Mouse (Mus musculus) limb, embryonic 14.5 days (tissue): ENCODE results near the gene Gab1. TPM values are rescaled to one million over a fixed set of nuclear protein-coding genes. Genes with fewer than 3 reads are reported as not detected.

ENCODE experiments used
- ATAC-seq: fragments of 200-750 bp; cut with Nextera tagmentation; 2 replicates; pipeline ENCODE4 v1.8.0; 2017; ENCODE audit warnings: low read depth, moderate number of reproducible peaks, moderate TSS enrichment; ENCODE audit not compliant: low FRiP score
- DNase-seq: peaks from one replicate; pipeline ENCODE4 v3.0.0-alpha.2; 2015; ENCODE audit warnings: low spot score
- H3K27ac ChIP-seq: fragments of 300-500 bp; sonication (generic); replicated peaks from 2 replicates; pipeline ENCODE4 v1.5.1; 2014; ENCODE audit warnings: low read depth, mild to moderate bottlenecking, low read length, moderate library complexity, mixed read lengths
- H3K27me3 ChIP-seq: fragments of 300-500 bp; sonication (generic); 2 replicates; pipeline ENCODE4 v1.6.1; 2014; ENCODE audit warnings: low read length, mixed read lengths; ENCODE audit not compliant: control insufficient read depth, insufficient read depth
- H3K36me3 ChIP-seq: fragments of 300-500 bp; sonication (generic); 2 replicates; pipeline ENCODE4 v1.6.1; 2014; ENCODE audit warnings: mild to moderate bottlenecking, low read length, moderate library complexity, mixed read lengths; ENCODE audit not compliant: control insufficient read depth, insufficient read depth
- H3K4me1 ChIP-seq: fragments of 300-500 bp; sonication (generic); 2 replicates; pipeline ENCODE4 v1.6.1; 2014; ENCODE audit warnings: antibody characterized with exemption, low read length, mixed read lengths; ENCODE audit not compliant: control insufficient read depth, insufficient read depth
- H3K4me2 ChIP-seq: fragments of 300-500 bp; sonication (generic); replicated peaks from 2 replicates; pipeline ENCODE4 v1.6.1; 2014; ENCODE audit warnings: low read depth, mild to moderate bottlenecking, low read length, moderate library complexity; ENCODE audit not compliant: severe bottlenecking
- H3K4me3 ChIP-seq: fragments of 300-500 bp; sonication (generic); replicated peaks from 2 replicates; pipeline ENCODE4 v1.5.1; 2014; ENCODE audit warnings: low read length
- H3K9ac ChIP-seq: fragments of 300-500 bp; sonication (generic); 2 replicates; pipeline ENCODE4 v1.6.1; 2014; ENCODE audit warnings: mild to moderate bottlenecking, low read depth, low read length, moderate library complexity; ENCODE audit not compliant: severe bottlenecking
- H3K9me3 ChIP-seq: fragments of 300-500 bp; sonication (generic); 2 replicates; pipeline ENCODE4 v1.6.1; 2016; ENCODE audit warnings: low read length; ENCODE audit not compliant: control insufficient read depth
- POLR2A ChIP-seq: fragments of 200-500 bp; IDR thresholded peaks from 2 replicates; pipeline ENCODE4 v1.8.0; 2012; ENCODE audit warnings: inconsistent platforms, mild to moderate bottlenecking, moderate library complexity, borderline replicate concordance; ENCODE audit not compliant: insufficient read depth, insufficient read length; ENCODE audit errors: extremely low read depth
- WGBS: fragments of 180-500 bp; shearing (Covaris S2); extraction: QIAGEN DNeasy Blood & Tissue Kit; methylation state at CpG from one replicate; pipeline ENCODE4 v1.1.7; 2014; 5-methylcytosine and 5-hydroxymethylcytosine counted together
- polyA plus RNA-seq, 2 experiments: library from polyadenylated mRNA; depleted of rRNA in 1 of 2; stranded (reverse) in 1 of 2; unstranded in 1 of 2; fragments of >200 nt; fragmentation: Nextera tagmentation in 1 of 2; extraction: Ambion mirVana in 1 of 2; gene quantifications; 2 replicates each; pipeline versions ENCODE4 v1.2.1 to v1.2.3; 2012 to 2014

Gab1 gene
- polyA plus RNA-seq, 2 experiments, result 41.3 to 44.8 TPM

DNA sequence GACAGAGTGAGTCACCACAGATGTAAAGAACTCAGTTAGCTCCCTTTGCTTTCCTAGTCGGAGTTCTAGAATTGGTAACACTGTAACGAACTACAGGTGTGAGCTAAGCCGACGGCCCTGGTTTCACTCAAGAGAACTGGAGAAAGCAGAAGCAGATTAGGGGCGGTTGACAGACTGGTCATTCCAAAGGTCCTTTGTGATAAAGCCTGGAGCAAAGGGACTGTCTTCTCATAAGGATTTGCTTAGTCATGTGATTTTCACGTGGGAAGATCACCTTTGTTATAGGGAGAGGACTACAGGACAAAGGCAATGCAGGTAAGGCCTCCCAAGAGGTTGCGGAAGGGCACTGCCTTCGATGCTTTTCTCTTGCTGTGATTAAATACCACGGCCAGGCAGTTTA is 22.0 kb upstream of the Gab1 start:
- H3K4me2 ChIP-seq, result no peak overlapping the region
- no peaks in the 10 kb centered on the region for H3K36me3 ChIP-seq
- DNase-seq, result no peak
- ATAC-seq, result no peak
- 51% methylated on average over 9 of the region's 9 CpGs for WGBS
- no peaks in the 10 kb centered on the region for H3K9me3 ChIP-seq
- H3K4me3 ChIP-seq, result no peak overlapping the region
- 0 out of 2 replicates have a peak, but pooled peaks cover 2% of the 10 kb centered on the region for H3K4me1 ChIP-seq
- H3K27me3 ChIP-seq, result no peaks in the 10 kb centered on the region
- TF ChIP-seq POLR2A, result no peak
- no peak overlapping the region for H3K9ac ChIP-seq
- H3K27ac ChIP-seq, result no peak overlapping the region

- DNase-seq, result no peak
- no peak for ATAC-seq
Observed at GRCm38 (mm10) chr8:80899364-80899763, 19.0 kb upstream of the Gab1 start.

GRCm38 (mm10) chr8:80896026-80896425 is 15.7 kb upstream of the Gab1 start:
- no peaks in the 10 kb centered on the region for H3K36me3 ChIP-seq
- 51% methylated on average over 5 of the region's 5 CpGs for WGBS
- peak overlapping the region; percentile 76 for H3K27ac ChIP-seq
- peak overlapping the region; percentile 38; the same call in 1 of the 2 replicates for H3K4me2 ChIP-seq
- no peak overlapping the region for H3K4me3 ChIP-seq
- ATAC-seq (0 out of 2 replicates have a peak, but pooled peaks have one; percentile 17), DNase-seq (peak; percentile 16)
- peaks cover 14% of the 10 kb centered on the region for H3K4me1 ChIP-seq
- TF ChIP-seq POLR2A, result no peak
- no peaks in the 10 kb centered on the region for H3K9me3 ChIP-seq
- H3K9ac ChIP-seq, result no peak overlapping the region
- H3K27me3 ChIP-seq, result no peaks in the 10 kb centered on the region

More at GRCm38 (mm10) chr8:80899364-80899763, 19.0 kb upstream of the Gab1 start:
- TF ChIP-seq POLR2A, result no peak
- Histone ChIP-seq H3K9me3 (no peaks in the 10 kb centered on the region), H3K9ac (no peak overlapping the region), H3K27ac (no peak overlapping the region), H3K4me3 (no peak overlapping the region), H3K36me3 (no peaks in the 10 kb centered on the region), H3K4me2 (no peak overlapping the region), H3K27me3 (no peaks in the 10 kb centered on the region), H3K4me1 (peaks cover 14% of the 10 kb centered on the region)

DNA sequence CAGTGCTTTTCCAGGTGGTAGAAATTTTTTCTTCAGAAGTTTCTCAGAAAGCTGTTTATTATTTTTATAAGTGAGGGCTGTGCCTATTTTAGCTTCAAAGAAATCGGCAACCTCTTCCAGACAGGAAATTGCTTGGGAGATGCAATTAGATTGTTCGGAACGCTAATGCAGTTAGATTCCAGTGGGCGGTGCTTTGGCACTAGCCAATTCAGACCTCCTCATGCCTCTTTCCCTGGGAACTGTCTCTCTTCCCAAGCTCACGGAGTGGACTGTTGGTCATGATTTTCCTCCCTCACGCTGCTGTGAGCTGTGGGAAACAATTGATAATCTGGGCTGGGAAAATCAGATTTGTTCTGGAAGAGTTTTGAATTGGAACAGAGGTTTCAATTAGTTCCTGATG is 15.1 kb upstream of the Gab1 start:
- no peaks in the 10 kb centered on the region for H3K36me3 ChIP-seq
- H3K9ac ChIP-seq, result no peak overlapping the region
- peak; percentile 79 for DNase-seq
- H3K4me1 ChIP-seq, result peaks cover 14% of the 10 kb centered on the region
- no peak overlapping the region for H3K4me3 ChIP-seq
- peak; percentile 59 for ATAC-seq
- H3K4me2 ChIP-seq, result peak overlapping the region; percentile 38
- no peaks in the 10 kb centered on the region for H3K27me3 ChIP-seq
- TF ChIP-seq POLR2A, result no peak
- peak overlapping the region; percentile 76 for H3K27ac ChIP-seq
- no peaks in the 10 kb centered on the region for H3K9me3 ChIP-seq
- 9% methylated on average over 6 of the region's 6 CpGs for WGBS

GRCm38 (mm10) chr8:80894528-80894927 is 14.2 kb upstream of the Gab1 start:
- no peak for DNase-seq
- H3K4me1 ChIP-seq, result peaks cover 14% of the 10 kb centered on the region
- H3K4me2 ChIP-seq, result peak overlapping the region; percentile 38; the same call in 1 of the 2 replicates
- ATAC-seq, result no peak
- no peak overlapping the region for H3K4me3 ChIP-seq
- H3K27me3 ChIP-seq, result no peaks in the 10 kb centered on the region
- H3K9me3 ChIP-seq, result no peaks in the 10 kb centered on the region
- H3K36me3 ChIP-seq, result no peaks in the 10 kb centered on the region
- H3K9ac ChIP-seq, result no peak overlapping the region
- no peak for TF ChIP-seq POLR2A
- WGBS, result 91% methylated on average over 3 of the region's 3 CpGs
- H3K27ac ChIP-seq, result peak overlapping the region; percentile 53
